Mouse (Mus musculus) heart, adult 2 months (tissue): ENCODE measurements around the gene Tor3a.

ENCODE experiments used
- CTCF ChIP-seq: fragments of 200-600 bp; IDR thresholded peaks from 2 replicates; pipeline ENCODE4 v1.8.1; 2022; ENCODE audit warnings: antibody characterized with exemption, mild to moderate bottlenecking, moderate library complexity
- EP300 ChIP-seq: fragments of 200-500 bp; IDR thresholded peaks from 2 replicates; pipeline ENCODE4 v1.6.1; 2011; ENCODE audit warnings: low read depth, low read length, control low read depth; ENCODE audit not compliant: insufficient read depth
- POLR2A ChIP-seq: fragments of 200-500 bp; IDR thresholded peaks from 2 replicates; pipeline ENCODE4 v1.6.1; 2011; ENCODE audit warnings: mild to moderate bottlenecking, low read depth, low read length, control low read depth; ENCODE audit not compliant: insufficient read depth

- no peak for TF ChIP-seq EP300
- no peak for TF ChIP-seq POLR2A
- TF ChIP-seq CTCF: peak; percentile 65
Measured at GRCm38 (mm10) chr1:156640577-156640976, 33.6 kb downstream of the Tor3a start.
